Mouse (Mus musculus) neural tube, embryonic 11.5 days (tissue): ENCODE data around the gene Mtx1. TPM values are rescaled to one million over a fixed set of nuclear protein-coding genes. Genes with fewer than 3 reads are reported as not detected.

Experiments
- ATAC-seq: fragments of 200-750 bp; cut with Nextera tagmentation; 2 replicates; pipeline ENCODE4 v1.8.0; 2017; ENCODE audit warnings: moderate number of reproducible peaks, mild to moderate bottlenecking, moderate TSS enrichment, moderate library complexity; ENCODE audit not compliant: insufficient read depth, low FRiP score, low TSS enrichment
- DNase-seq: peaks from one replicate; pipeline ENCODE4 v3.0.0-alpha.2; 2015; ENCODE audit warnings: low spot score
- H3K27ac ChIP-seq: fragments of 300-500 bp; sonication (generic); 2 replicates; pipeline ENCODE4 v1.5.1; 2014; ENCODE audit warnings: low read depth, mild to moderate bottlenecking, low read length
- H3K27me3 ChIP-seq: fragments of 300-500 bp; sonication (generic); 2 replicates; pipeline ENCODE4 v1.6.1; 2014; ENCODE audit warnings: mild to moderate bottlenecking, low read length, mixed read lengths; ENCODE audit not compliant: control insufficient read depth, insufficient read depth
- H3K36me3 ChIP-seq: fragments of 300-500 bp; sonication (generic); 2 replicates; pipeline ENCODE4 v1.6.1; 2014; ENCODE audit warnings: mild to moderate bottlenecking, low read length, moderate library complexity, mixed read lengths; ENCODE audit not compliant: control insufficient read depth, insufficient read depth
- H3K4me1 ChIP-seq: fragments of 300-500 bp; sonication (generic); 2 replicates; pipeline ENCODE4 v1.6.1; 2014; ENCODE audit warnings: low read length, mixed read lengths; ENCODE audit not compliant: control insufficient read depth, insufficient read depth
- H3K4me2 ChIP-seq: fragments of 300-500 bp; sonication (generic); 2 replicates; pipeline ENCODE4 v1.6.1; 2014; ENCODE audit warnings: low read depth, mild to moderate bottlenecking, moderate library complexity
- H3K4me3 ChIP-seq: fragments of 300-500 bp; sonication (generic); 2 replicates; pipeline ENCODE4 v1.5.1; 2014; ENCODE audit warnings: low read depth, low read length
- H3K9ac ChIP-seq: fragments of 300-500 bp; sonication (generic); 2 replicates; pipeline ENCODE4 v1.6.1; 2014; ENCODE audit warnings: mild to moderate bottlenecking, low read length
- H3K9me3 ChIP-seq: fragments of 300-500 bp; sonication (generic); 2 replicates; pipeline ENCODE4 v1.6.1; 2016; ENCODE audit warnings: low read length; ENCODE audit not compliant: control insufficient read depth
- WGBS: fragments of 180-500 bp; shearing (Covaris S2); extraction: QIAGEN DNeasy Blood & Tissue Kit; methylation state at CpG from one replicate; pipeline ENCODE4 v1.1.7; 2014; 5-methylcytosine and 5-hydroxymethylcytosine counted together
- polyA plus RNA-seq: library from polyadenylated mRNA; unstranded; fragments of >200 nt; fragmentation: Nextera tagmentation; extraction: Ambion mirVana; gene quantifications from 2 replicates; pipeline ENCODE4 v1.2.1, GENCODE M21; 2014

Mtx1 gene
- polyA plus RNA-seq, 1 experiment from 2014 or later: 181 TPM

GRCm38 (mm10) chr3:89188478-89188875 lies 38.4 kb downstream of the Mtx1 start:
- H3K9me3 ChIP-seq: no peaks in the 10 kb centered on the region

GRCm38 (mm10) chr3:89187690-89188477 lies 39.0 kb downstream of the Mtx1 start:
- Histone ChIP-seq H3K27me3 (no peaks in the 10 kb centered on the region), H3K4me1 (peaks cover 16% of the 10 kb centered on the region; the same call in 1 of the 2 replicates), H3K9me3 (no peaks in the 10 kb centered on the region), H3K4me2 (no peak overlapping the region), H3K9ac (no peak overlapping the region), H3K36me3 (peaks cover 2% of the 10 kb centered on the region; the same call in 1 of the 2 replicates), H3K27ac (no peak overlapping the region), H3K4me3 (no peak overlapping the region)
- ATAC-seq: no peak
- DNase-seq: no peak
- WGBS: 80% methylated on average over 18 of the region's 18 CpGs

More at GRCm38 (mm10) chr3:89188478-89188875, 38.4 kb downstream of the Mtx1 start:
- WGBS: 74% methylated on average over 12 of the region's 12 CpGs
- Histone ChIP-seq H3K9ac (no peak overlapping the region), H3K36me3 (peaks cover 2% of the 10 kb centered on the region; the same call in 1 of the 2 replicates), H3K27ac (no peak overlapping the region), H3K4me1 (peaks cover 13% of the 10 kb centered on the region; the same call in 1 of the 2 replicates), H3K4me3 (no peak overlapping the region), H3K4me2 (no peak overlapping the region), H3K27me3 (no peaks in the 10 kb centered on the region)
- ATAC-seq (no peak), DNase-seq (no peak)

- H3K27me3 ChIP-seq: no peaks in the 10 kb centered on the region
- no peaks in the 10 kb centered on the region for H3K9me3 ChIP-seq
- no peak for DNase-seq
- H3K4me2 ChIP-seq: no peak overlapping the region
- 42% methylated on average over 23 of the region's 23 CpGs for WGBS
- H3K36me3 ChIP-seq: peaks cover 2% of the 10 kb centered on the region; the same call in 1 of the 2 replicates
- H3K4me3 ChIP-seq: 0 out of 2 replicates have a peak overlapping the region, but pooled peaks have one; percentile 1
- H3K4me1 ChIP-seq: peaks cover 16% of the 10 kb centered on the region; the same call in 1 of the 2 replicates
- ATAC-seq: no peak
- H3K27ac ChIP-seq: no peak overlapping the region
- H3K9ac ChIP-seq: no peak overlapping the region
These were observed 39.7 kb downstream of the Mtx1 start for GRCm38 (mm10) chr3:89187197-89187596.

- 77% methylated on average over 6 of the region's 6 CpGs for whole genome bisulfite sequencing
- no peaks in the 10 kb centered on the region for H3K27me3 ChIP-seq
- peak overlapping the region; percentile 59 for H3K4me3 ChIP-seq
- H3K9me3 ChIP-seq: no peaks in the 10 kb centered on the region
- H3K36me3 ChIP-seq: peaks cover 14% of the 10 kb centered on the region
- peaks cover 16% of the 10 kb centered on the region; the same call in 1 of the 2 replicates for H3K4me1 ChIP-seq
- no peak for ATAC-seq
- H3K27ac ChIP-seq: peak overlapping the region; percentile 75; the same call in 1 of the 2 replicates
- peak overlapping the region; percentile 96 for H3K4me2 ChIP-seq
- no peak for DNase-seq
- H3K9ac ChIP-seq: peak overlapping the region; percentile 85
These were observed 43.0 kb downstream of the Mtx1 start for GRCm38 (mm10) chr3:89183959-89184315.

GRCm38 (mm10) chr3:89183058-89183958 lies 43.6 kb downstream of the Mtx1 start, which contains the start of gene Fam189b:
Gene Fam189b (plus strand): TSS chr3:89183143.
- Histone ChIP-seq H3K9ac (peak within 1 kb of the TSS; percentile 85), H3K4me2 (peak within 1 kb of the TSS; percentile 96), H3K4me1 (peaks cover 20% of the 10 kb centered on the region), H3K4me3 (peak within 1 kb of the TSS; percentile 59), H3K9me3 (no peaks in the 10 kb centered on the region), H3K27ac (peak within 1 kb of the TSS; percentile 75), H3K36me3 (peaks cover 14% of the 10 kb centered on the region), H3K27me3 (no peaks in the 10 kb centered on the region)
- WGBS: 5% methylated on average over 39 of the region's 39 CpGs
- peak; percentile 90 for DNase-seq
- peak; percentile 88 for ATAC-seq

GRCm38 (mm10) chr3:89182531-89183057 lies 44.3 kb downstream of the Mtx1 start:
- peak; percentile 8; the same call in 1 of the 2 replicates for ATAC-seq
- Histone ChIP-seq H3K9ac (no peak overlapping the region), H3K36me3 (peaks cover 14% of the 10 kb centered on the region), H3K9me3 (no peaks in the 10 kb centered on the region), H3K4me3 (peak overlapping the region; percentile 59), H3K27ac (no peak overlapping the region), H3K4me1 (peaks cover 24% of the 10 kb centered on the region), H3K27me3 (no peaks in the 10 kb centered on the region), H3K4me2 (peak overlapping the region; percentile 96)
- no peak for DNase-seq
- WGBS: 48% methylated on average over 7 of the region's 7 CpGs

GRCm38 (mm10) chr3:89181749-89182500 lies 45.0 kb downstream of the Mtx1 start:
- no peak for DNase-seq
- Histone ChIP-seq H3K4me1 (peaks cover 24% of the 10 kb centered on the region), H3K9ac (no peak overlapping the region), H3K36me3 (peaks cover 12% of the 10 kb centered on the region), H3K4me3 (no peak overlapping the region), H3K4me2 (no peak overlapping the region), H3K27me3 (no peaks in the 10 kb centered on the region), H3K27ac (no peak overlapping the region), H3K9me3 (no peaks in the 10 kb centered on the region)
- ATAC-seq: no peak
- 92% methylated on average over 27 of the region's 27 CpGs for WGBS

- peaks cover 22% of the 10 kb centered on the region for H3K36me3 ChIP-seq
- H3K27ac ChIP-seq: no peak overlapping the region
- H3K4me3 ChIP-seq: no peak overlapping the region
- H3K4me2 ChIP-seq: no peak overlapping the region
- H3K27me3 ChIP-seq: no peaks in the 10 kb centered on the region
- H3K9ac ChIP-seq: no peak overlapping the region
- ATAC-seq (no peak), DNase-seq (no peak)
- H3K4me1 ChIP-seq: peaks cover 16% of the 10 kb centered on the region
- WGBS: 91% methylated on average over 11 of the region's 11 CpGs
- no peaks in the 10 kb centered on the region for H3K9me3 ChIP-seq
These were observed 47.8 kb downstream of the Mtx1 start for GRCm38 (mm10) chr3:89179056-89179455.
